Mouse (Mus musculus): ENCODE data around the gene Vmn1r77. TPM values are rescaled to one million over a fixed set of nuclear protein-coding genes. Genes with fewer than 3 reads are reported as not detected.
"Not testable (repeated sequence)": the region's sequence is repeated elsewhere in the genome, so short reads cannot be mapped to it uniquely, and the experiment has no call there.

Gene Vmn1r77
- total RNA-seq (2021) = not detected

DNA sequence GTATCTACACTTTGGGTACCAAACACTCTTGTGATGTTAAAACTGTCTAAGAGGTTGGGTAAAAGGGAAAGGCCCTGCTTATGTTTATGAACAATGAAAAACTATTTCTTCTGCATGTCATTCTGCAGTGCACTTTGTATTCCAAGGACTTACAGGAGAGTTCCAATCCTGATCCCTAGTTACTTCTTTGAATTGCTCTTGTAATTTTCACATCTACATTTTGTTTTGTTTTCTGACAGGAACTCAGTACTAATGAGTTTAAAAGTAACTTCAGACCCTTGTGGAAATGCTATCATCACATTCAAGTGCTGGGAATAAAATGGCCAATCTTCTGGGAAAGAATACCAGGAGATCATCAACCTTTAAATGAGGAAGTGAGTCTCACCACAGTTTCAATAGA, at the start of gene Vmn1r77:
Vmn1r77 (plus strand) TSS at position 301 of the 400 bp plus-strand sequence.
- intact Hi-C loops (cut with DNase I); DNase-seq (ENCODE audit: low spot score in 2 of 2): not testable (repeated sequence)

DNA sequence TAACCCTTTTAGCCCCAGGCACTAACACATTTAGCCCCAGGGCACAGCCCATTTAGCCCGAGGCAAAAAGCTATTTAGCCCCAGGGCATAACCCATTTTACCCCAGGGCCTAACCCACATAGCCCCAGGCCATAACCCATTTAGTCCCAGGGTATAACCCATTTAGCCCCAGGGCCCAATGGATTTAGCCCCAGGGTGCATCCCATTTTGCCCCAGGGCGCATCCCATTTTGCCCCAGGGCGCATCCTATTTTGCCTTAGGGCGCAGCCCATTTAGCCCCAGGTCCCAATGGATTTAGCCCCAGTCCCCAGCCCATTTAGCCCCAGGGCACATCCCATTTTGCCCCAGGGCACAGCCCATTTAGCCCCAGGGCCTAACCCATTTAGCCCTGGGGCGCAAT, 25.1 kb upstream of the Vmn1r77 start:
- intact Hi-C loops (cut with DNase I); DNase-seq (ENCODE audit: low spot score in 2 of 2): not testable (repeated sequence)

DNA sequence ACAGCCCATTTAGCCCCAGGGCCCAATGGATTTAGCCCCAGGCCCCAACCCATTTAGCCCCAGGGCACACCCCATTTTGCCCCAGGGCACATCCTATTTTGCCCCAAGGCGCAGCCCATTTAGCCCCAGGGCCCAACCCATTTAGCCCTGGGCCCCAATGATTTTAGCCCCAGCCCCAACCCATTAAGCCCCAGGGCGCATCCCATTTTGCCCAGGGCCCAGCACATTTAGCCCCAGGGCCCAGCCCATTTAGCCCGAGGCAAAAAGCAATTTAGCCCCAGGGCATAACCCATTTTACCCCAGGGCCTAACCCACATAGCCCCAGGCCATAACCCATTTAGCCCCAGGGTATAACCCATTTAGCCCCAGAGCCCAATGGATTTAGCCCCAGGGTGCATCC, 24.2 kb upstream of the Vmn1r77 start:
- intact Hi-C loops (cut with DNase I); DNase-seq (ENCODE audit: low spot score in 2 of 2): not testable (repeated sequence)

DNA sequence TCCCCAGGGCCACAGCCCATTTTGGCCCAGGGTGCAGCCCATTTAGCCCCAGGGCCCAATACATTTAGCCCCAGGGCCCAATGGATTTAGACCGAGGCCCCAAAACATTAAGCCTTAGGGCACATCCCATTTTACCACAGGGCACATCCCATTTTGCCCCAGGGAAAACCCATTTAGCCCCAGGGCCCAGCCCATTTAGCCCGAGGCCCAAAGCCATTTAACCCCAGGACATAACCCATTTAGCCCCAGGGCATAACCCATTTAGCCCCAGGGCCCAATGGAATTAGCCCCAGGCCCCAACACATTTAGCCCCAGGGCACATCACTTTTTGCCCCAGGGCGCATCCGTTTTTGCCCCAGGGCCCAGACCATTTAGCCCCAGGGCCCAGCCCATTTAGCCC, 23.4 kb upstream of the Vmn1r77 start:
- intact Hi-C loops (cut with DNase I) = no loop called here

DNA sequence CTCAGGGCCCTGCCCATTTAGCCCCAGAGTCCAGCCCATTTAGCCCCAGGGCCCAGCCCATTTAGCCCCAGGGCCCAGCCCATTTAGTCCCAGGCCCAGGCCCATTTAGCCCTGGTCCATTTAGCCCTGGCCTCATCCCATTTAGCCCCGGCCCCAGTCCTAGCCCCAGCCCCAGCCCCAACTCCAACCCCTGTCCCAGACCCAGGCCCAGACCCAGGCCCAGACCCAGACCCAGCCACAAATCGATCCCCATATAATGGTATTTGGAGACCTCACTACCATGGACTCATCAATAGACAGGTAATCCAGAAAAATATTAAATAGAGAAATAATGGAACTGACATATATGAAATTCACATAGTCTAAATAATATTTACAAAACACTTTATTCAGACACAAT, 18.7 kb upstream of the Vmn1r77 start:
- not testable (repeated sequence) for DNase-seq (ENCODE audit: low spot score in 2 of 2)

More for the DNA sequence above, 23.4 kb upstream of the Vmn1r77 start:
- DNase-seq (ENCODE audit: low spot score in 2 of 2) = no peak

DNA sequence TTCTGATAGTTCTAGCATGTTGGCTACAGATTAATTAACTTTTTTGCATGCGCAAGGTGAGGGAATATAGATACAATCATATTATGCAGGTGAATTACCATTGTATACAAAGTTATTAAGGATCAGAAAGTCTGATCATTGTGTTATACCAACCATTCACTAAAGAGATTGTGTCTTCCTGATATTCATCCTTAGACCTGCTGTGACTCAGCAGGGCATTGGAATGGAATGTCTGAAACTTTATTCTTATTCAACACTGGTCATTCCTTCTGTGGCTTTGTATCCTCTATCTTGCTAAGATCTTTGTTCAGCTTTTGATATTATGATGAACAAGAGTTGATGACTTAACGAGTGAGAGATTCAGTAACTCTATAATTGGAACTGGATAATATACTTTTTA, 4.1 kb downstream of the Vmn1r77 start:
- no peak for DNase-seq (ENCODE audit: low spot score in 2 of 2)
- intact Hi-C loops (cut with DNase I) = no loop called here

More for the DNA sequence above, 18.7 kb upstream of the Vmn1r77 start:
- intact Hi-C loops (cut with DNase I) = not testable (repeated sequence)

Other genes with a start within 250 kb of the Vmn1r77 start
- gene Vmn1r74, start 202.8 kb upstream of the Vmn1r77 start, total RNA-seq (2021) = not detected
- not detected for gene Vmn1r75, start 162.1 kb upstream of the Vmn1r77 start, total RNA-seq (2021)
- gene Vmn1r76, start 98.5 kb upstream of the Vmn1r77 start, total RNA-seq (2021) = not detected
- not detected for gene Vmn1r78, start 113.5 kb downstream of the Vmn1r77 start, total RNA-seq (2021)
- gene Vmn1r79, start 134.5 kb downstream of the Vmn1r77 start, total RNA-seq (2021) = not detected
- not detected for gene Vmn1r80, start 152.5 kb downstream of the Vmn1r77 start, total RNA-seq (2021)
- not detected for gene Vmn1r81, start 231.5 kb downstream of the Vmn1r77 start, total RNA-seq (2021)

Measured in left cerebral cortex, postnatal 36 days (tissue).